Mouse (Mus musculus) neural tube, embryonic 11.5 days (tissue): ENCODE results near the gene Fermt3. TPM values are rescaled to one million over a fixed set of nuclear protein-coding genes. Genes with fewer than 3 reads are reported as not detected.
A peak's percentile ranks its signal among the peaks of the same experiment; 100 is the strongest.

Source experiments
- ATAC-seq: fragments of 200-750 bp; cut with Nextera tagmentation; 2 replicates; pipeline ENCODE4 v1.8.0; 2017; ENCODE audit warnings: moderate number of reproducible peaks, mild to moderate bottlenecking, moderate TSS enrichment, moderate library complexity; ENCODE audit not compliant: insufficient read depth, low FRiP score, low TSS enrichment
- DNase-seq: peaks from one replicate; pipeline ENCODE4 v3.0.0-alpha.2; 2015; ENCODE audit warnings: low spot score
- H3K27ac ChIP-seq: fragments of 300-500 bp; sonication (generic); 2 replicates; pipeline ENCODE4 v1.5.1; 2014; ENCODE audit warnings: low read depth, mild to moderate bottlenecking, low read length
- H3K27me3 ChIP-seq: fragments of 300-500 bp; sonication (generic); 2 replicates; pipeline ENCODE4 v1.6.1; 2014; ENCODE audit warnings: mild to moderate bottlenecking, low read length, mixed read lengths; ENCODE audit not compliant: control insufficient read depth, insufficient read depth
- H3K36me3 ChIP-seq: fragments of 300-500 bp; sonication (generic); 2 replicates; pipeline ENCODE4 v1.6.1; 2014; ENCODE audit warnings: mild to moderate bottlenecking, low read length, moderate library complexity, mixed read lengths; ENCODE audit not compliant: control insufficient read depth, insufficient read depth
- H3K4me1 ChIP-seq: fragments of 300-500 bp; sonication (generic); 2 replicates; pipeline ENCODE4 v1.6.1; 2014; ENCODE audit warnings: low read length, mixed read lengths; ENCODE audit not compliant: control insufficient read depth, insufficient read depth
- H3K4me2 ChIP-seq: fragments of 300-500 bp; sonication (generic); 2 replicates; pipeline ENCODE4 v1.6.1; 2014; ENCODE audit warnings: low read depth, mild to moderate bottlenecking, moderate library complexity
- H3K4me3 ChIP-seq: fragments of 300-500 bp; sonication (generic); 2 replicates; pipeline ENCODE4 v1.5.1; 2014; ENCODE audit warnings: low read depth, low read length
- H3K9ac ChIP-seq: fragments of 300-500 bp; sonication (generic); 2 replicates; pipeline ENCODE4 v1.6.1; 2014; ENCODE audit warnings: mild to moderate bottlenecking, low read length
- H3K9me3 ChIP-seq: fragments of 300-500 bp; sonication (generic); 2 replicates; pipeline ENCODE4 v1.6.1; 2016; ENCODE audit warnings: low read length; ENCODE audit not compliant: control insufficient read depth
- WGBS: fragments of 180-500 bp; shearing (Covaris S2); extraction: QIAGEN DNeasy Blood & Tissue Kit; methylation state at CpG from one replicate; pipeline ENCODE4 v1.1.7; 2014; 5-methylcytosine and 5-hydroxymethylcytosine counted together
- polyA plus RNA-seq: library from polyadenylated mRNA; unstranded; fragments of >200 nt; fragmentation: Nextera tagmentation; extraction: Ambion mirVana; gene quantifications from 2 replicates; pipeline ENCODE4 v1.2.1, GENCODE M21; 2014

Gene Fermt3
- polyA plus RNA-seq, 1 experiment from 2014 or later, result 8.8 TPM

GRCm38 (mm10) chr19:6972247-6972917 is 46.9 kb downstream of the Fermt3 start:
- 75% methylated on average over 13 of the region's 13 CpGs for WGBS
- Histone ChIP-seq H3K36me3 (peaks cover 5% of the 10 kb centered on the region), H3K4me3 (no peak overlapping the region), H3K9me3 (no peaks in the 10 kb centered on the region), H3K4me1 (peaks cover 28% of the 10 kb centered on the region), H3K27ac (no peak overlapping the region), H3K4me2 (no peak overlapping the region), H3K27me3 (0 out of 2 replicates have a peak, but pooled peaks cover 7% of the 10 kb centered on the region), H3K9ac (no peak overlapping the region; the same call in 1 of the 2 replicates)
- DNase-seq (no peak), ATAC-seq (no peak)

- H3K4me3 ChIP-seq, result no peak overlapping the region
- peaks cover 23% of the 10 kb centered on the region for H3K4me1 ChIP-seq
- H3K4me2 ChIP-seq, result no peak overlapping the region
- H3K36me3 ChIP-seq, result peaks cover under 1% of the 10 kb centered on the region; the same call in 1 of the 2 replicates
- peak overlapping the region; percentile 22; the same call in 1 of the 2 replicates for H3K9ac ChIP-seq
- H3K27ac ChIP-seq, result no peak overlapping the region
- 14% methylated on average over 6 of the region's 6 CpGs for WGBS
- H3K27me3 ChIP-seq, result 0 out of 2 replicates have a peak, but pooled peaks cover 7% of the 10 kb centered on the region
- H3K9me3 ChIP-seq, result no peaks in the 10 kb centered on the region
- no peak for ATAC-seq
- no peak for DNase-seq
Measured at GRCm38 (mm10) chr19:6971644-6972043, 47.6 kb downstream of the Fermt3 start.

DNA sequence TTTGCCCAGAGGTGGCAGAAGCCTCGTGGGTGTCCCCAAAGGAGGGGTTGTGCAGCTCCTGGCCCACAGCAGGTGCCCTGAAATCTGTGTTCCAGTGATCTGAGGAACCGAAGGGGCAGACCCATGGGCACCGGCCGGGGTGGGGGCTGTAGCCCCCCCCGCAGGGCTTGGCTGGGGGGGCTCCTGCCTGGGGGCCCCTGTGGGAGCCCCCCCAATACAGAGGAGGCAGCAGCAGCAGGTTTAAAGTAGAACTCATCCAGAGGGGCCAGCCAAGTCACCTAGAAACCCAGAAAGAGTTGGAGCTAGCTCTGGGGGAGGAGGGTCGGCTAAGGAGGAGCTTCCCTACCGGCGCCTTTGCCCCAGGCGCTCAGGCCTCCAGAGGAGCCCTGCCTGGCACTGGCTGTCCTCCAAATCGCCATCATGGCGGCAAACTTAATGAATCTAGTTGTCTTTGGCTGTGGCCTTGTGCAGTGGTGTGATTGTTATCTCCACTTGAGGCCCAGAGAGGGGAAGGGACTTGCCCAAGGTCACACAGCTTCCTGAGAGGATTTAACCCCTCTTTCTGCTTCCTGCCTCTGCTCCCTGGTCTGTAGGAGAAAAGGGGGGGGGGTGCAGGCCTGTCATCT is 48.7 kb downstream of the Fermt3 start:
- Histone ChIP-seq H3K4me2 (peak overlapping the region; percentile 50), H3K9me3 (no peaks in the 10 kb centered on the region), H3K4me1 (peaks cover 19% of the 10 kb centered on the region), H3K27ac (no peak overlapping the region), H3K9ac (no peak overlapping the region; the same call in 1 of the 2 replicates), H3K27me3 (0 out of 2 replicates have a peak, but pooled peaks cover 7% of the 10 kb centered on the region), H3K4me3 (no peak overlapping the region; the same call in 1 of the 2 replicates), H3K36me3 (no peaks in the 10 kb centered on the region)
- 26% methylated on average over 11 of the region's 11 CpGs for WGBS
- ATAC-seq (no peak), DNase-seq (no peak)

- Histone ChIP-seq H3K27ac (no peak overlapping the region), H3K4me3 (peak overlapping the region; percentile 45), H3K36me3 (no peaks in the 10 kb centered on the region), H3K9me3 (no peaks in the 10 kb centered on the region), H3K4me1 (peaks cover 19% of the 10 kb centered on the region), H3K9ac (peak overlapping the region; percentile 58), H3K4me2 (peak overlapping the region; percentile 50), H3K27me3 (0 out of 2 replicates have a peak, but pooled peaks cover 7% of the 10 kb centered on the region)
- WGBS, result under 1% methylated on average over 49 of the region's 55 CpGs
- DNase-seq (peak; percentile 72), ATAC-seq (no peak)
Measured at GRCm38 (mm10) chr19:6969665-6970381, 49.4 kb downstream of the Fermt3 start.

GRCm38 (mm10) chr19:6969291-6969664 is 50.0 kb downstream of the Fermt3 start:
- no peak overlapping the region for H3K27ac ChIP-seq
- H3K4me3 ChIP-seq, result peak overlapping the region; percentile 45
- peak overlapping the region; percentile 58 for H3K9ac ChIP-seq
- H3K9me3 ChIP-seq, result no peaks in the 10 kb centered on the region
- H3K27me3 ChIP-seq, result 0 out of 2 replicates have a peak, but pooled peaks cover 7% of the 10 kb centered on the region
- DNase-seq (no peak), ATAC-seq (no peak)
- peak overlapping the region; percentile 50 for H3K4me2 ChIP-seq
- peaks cover 19% of the 10 kb centered on the region for H3K4me1 ChIP-seq
- no peaks in the 10 kb centered on the region; the same call in 1 of the 2 replicates for H3K36me3 ChIP-seq
- WGBS, result 2% methylated on average over 19 of the region's 20 CpGs

DNA sequence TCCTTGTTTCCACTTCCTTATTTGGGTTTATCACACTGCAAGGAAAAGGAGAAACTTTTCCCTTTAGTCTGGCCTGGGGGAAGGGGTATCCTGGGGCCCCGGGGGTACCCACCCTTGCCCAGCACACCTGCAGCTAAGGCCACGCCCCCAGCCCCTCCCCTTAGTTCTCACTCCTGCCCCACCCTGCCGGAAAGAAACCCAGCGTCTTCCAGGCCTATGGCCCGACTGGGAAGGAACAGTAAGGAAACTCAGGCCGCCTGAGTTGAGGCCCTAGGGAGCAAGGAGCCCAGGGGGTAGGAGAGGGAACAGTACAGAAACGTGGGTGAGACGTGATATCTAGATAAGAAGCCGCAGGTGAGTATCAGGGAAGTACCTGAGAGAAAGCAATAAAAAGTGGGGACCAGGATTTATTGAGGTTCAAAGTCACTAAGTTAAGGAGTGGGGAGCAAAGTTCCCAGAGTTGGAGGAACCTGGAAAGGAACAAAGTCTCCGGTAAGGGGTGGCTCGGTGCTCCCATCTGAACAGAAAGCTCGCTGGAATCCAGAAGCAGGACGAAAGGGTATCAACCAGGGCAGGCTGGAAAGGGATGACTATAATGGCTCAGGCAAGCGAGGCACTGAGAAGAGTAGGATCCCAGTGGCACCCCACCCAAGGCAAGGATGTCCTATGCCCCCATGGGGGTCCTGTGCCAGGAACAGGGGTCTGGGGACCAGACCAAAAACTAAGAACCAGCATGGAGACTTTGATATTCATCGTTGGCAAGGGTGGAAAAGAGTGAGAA is 50.6 kb downstream of the Fermt3 start:
- DNase-seq, result no peak
- Histone ChIP-seq H3K27ac (no peak overlapping the region), H3K36me3 (no peaks in the 10 kb centered on the region; the same call in 1 of the 2 replicates), H3K4me2 (peak overlapping the region; percentile 50), H3K9me3 (no peaks in the 10 kb centered on the region), H3K27me3 (0 out of 2 replicates have a peak, but pooled peaks cover 7% of the 10 kb centered on the region), H3K9ac (peak overlapping the region; percentile 58; the same call in 1 of the 2 replicates), H3K4me3 (peak overlapping the region; percentile 45), H3K4me1 (peaks cover 15% of the 10 kb centered on the region)
- 12% methylated on average over 15 of the region's 15 CpGs for WGBS
- no peak for ATAC-seq

- no peak for DNase-seq
Measured at GRCm38 (mm10) chr19:6956461-6956860, 62.8 kb downstream of the Fermt3 start.

DNA sequence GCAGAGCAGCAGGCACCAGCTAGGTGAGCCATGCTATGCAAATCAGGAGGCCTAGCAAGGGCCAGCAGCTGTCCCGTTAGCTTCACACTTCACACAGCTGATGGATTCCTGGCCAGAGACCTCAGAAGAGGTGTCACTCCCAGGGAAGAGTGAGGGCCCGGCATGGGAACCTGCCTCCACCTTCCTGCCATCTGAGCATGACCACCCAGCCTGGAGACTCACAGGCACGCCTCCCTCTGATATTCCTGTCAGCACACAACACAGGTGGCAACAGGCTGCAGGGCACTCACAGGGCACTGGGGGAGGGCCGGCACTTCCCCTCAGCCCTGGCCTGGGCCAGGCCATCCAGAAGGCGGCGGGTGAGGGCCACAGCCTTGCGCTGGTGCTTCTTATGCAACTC is 63.8 kb downstream of the Fermt3 start:
- Histone ChIP-seq H3K9ac (no peak overlapping the region), H3K36me3 (0 out of 2 replicates have a peak, but pooled peaks cover 3% of the 10 kb centered on the region), H3K4me2 (no peak overlapping the region), H3K9me3 (no peaks in the 10 kb centered on the region), H3K4me3 (no peak overlapping the region), H3K4me1 (peaks cover 4% of the 10 kb centered on the region; the same call in 1 of the 2 replicates), H3K27me3 (no peaks in the 10 kb centered on the region), H3K27ac (no peak overlapping the region)
- WGBS, result 87% methylated on average over 7 of the region's 7 CpGs
- no peak for ATAC-seq
- no peak for DNase-seq

More at GRCm38 (mm10) chr19:6956461-6956860, 62.8 kb downstream of the Fermt3 start:
- no peaks in the 10 kb centered on the region for H3K9me3 ChIP-seq
- H3K36me3 ChIP-seq, result 0 out of 2 replicates have a peak, but pooled peaks cover 3% of the 10 kb centered on the region
- no peak overlapping the region for H3K9ac ChIP-seq
- no peaks in the 10 kb centered on the region for H3K27me3 ChIP-seq
- no peak for ATAC-seq
- no peak overlapping the region for H3K27ac ChIP-seq
- WGBS, result 84% methylated on average over 10 of the region's 10 CpGs
- H3K4me2 ChIP-seq, result no peak overlapping the region
- H3K4me3 ChIP-seq, result no peak overlapping the region
- peaks cover 4% of the 10 kb centered on the region; the same call in 1 of the 2 replicates for H3K4me1 ChIP-seq
